Mouse (Mus musculus) mesoderm, embryonic 11.5 days (tissue): ENCODE results near the gene Hs2st1.
"Not testable (repeated sequence)": the region's sequence is repeated elsewhere in the genome, so short reads cannot be mapped to it uniquely, and the experiment has no call there.

Experiments used
- DNase-seq: peaks from one replicate; pipeline ENCODE4 v3.0.0-alpha.2; 2012; ENCODE audit warnings: low read depth, low spot score

Hs2st1 gene

GRCm38 (mm10) chr3:144570047-144570815 is at the start of gene Hs2st1, which contains the start of gene Selenof:
Gene Hs2st1, minus strand, starts transcription at chr3:144570181.
Gene Selenof, plus strand, starts transcription at chr3:144570304.
- DNase-seq: peak; percentile 100

- no peak for DNase-seq
These were observed 47.7 kb upstream of the Hs2st1 start for GRCm38 (mm10) chr3:144617633-144618180.

- DNase-seq: peak; percentile 91
These were observed 46.9 kb upstream of the Hs2st1 start for GRCm38 (mm10) chr3:144616654-144617425.

- DNase-seq: no peak
These were observed 45.5 kb upstream of the Hs2st1 start for GRCm38 (mm10) chr3:144615459-144615858.

- DNase-seq: peak; percentile 49
These were observed 44.7 kb upstream of the Hs2st1 start for GRCm38 (mm10) chr3:144614698-144615097.

- no peak for DNase-seq
These were observed 44.3 kb upstream of the Hs2st1 start for GRCm38 (mm10) chr3:144614277-144614676.

- no peak for DNase-seq
These were observed 42.4 kb upstream of the Hs2st1 start for GRCm38 (mm10) chr3:144612382-144612781.

- DNase-seq: no peak
These were observed 41.8 kb upstream of the Hs2st1 start for GRCm38 (mm10) chr3:144611626-144612271.

GRCm38 (mm10) chr3:144610759-144611158 is 40.8 kb upstream of the Hs2st1 start:
- no peak for DNase-seq

GRCm38 (mm10) chr3:144608090-144608489 is 38.1 kb upstream of the Hs2st1 start:
- no peak for DNase-seq

- DNase-seq: no peak
These were observed 36.5 kb upstream of the Hs2st1 start for GRCm38 (mm10) chr3:144606449-144606848.

- not testable (repeated sequence) for DNase-seq
These were observed 35.8 kb upstream of the Hs2st1 start for GRCm38 (mm10) chr3:144605811-144606210.

- no peak for DNase-seq
These were observed 34.2 kb upstream of the Hs2st1 start for GRCm38 (mm10) chr3:144604205-144604604.

- no peak for DNase-seq
These were observed 33.6 kb upstream of the Hs2st1 start for GRCm38 (mm10) chr3:144603558-144603957.

- no peak for DNase-seq
These were observed 32.8 kb upstream of the Hs2st1 start for GRCm38 (mm10) chr3:144602819-144603218.

- no peak for DNase-seq
These were observed 32.4 kb upstream of the Hs2st1 start for GRCm38 (mm10) chr3:144602413-144602812.

- DNase-seq: no peak
These were observed 27.9 kb upstream of the Hs2st1 start for GRCm38 (mm10) chr3:144597790-144598467.

- DNase-seq: no peak
These were observed 27.1 kb upstream of the Hs2st1 start for GRCm38 (mm10) chr3:144597121-144597520.

- no peak for DNase-seq
These were observed 23.2 kb upstream of the Hs2st1 start for GRCm38 (mm10) chr3:144592992-144593785.

- no peak for DNase-seq
These were observed 19.4 kb upstream of the Hs2st1 start for GRCm38 (mm10) chr3:144589189-144589890.
